Mouse (Mus musculus): Measurements from ENCODE around the gene Dnajb14. TPM values are rescaled to one million over a fixed set of nuclear protein-coding genes. Genes with fewer than 3 reads are reported as not detected.

The Dnajb14 gene
- polyA plus RNA-seq, 1 experiment, result 12.1 TPM

DNA sequence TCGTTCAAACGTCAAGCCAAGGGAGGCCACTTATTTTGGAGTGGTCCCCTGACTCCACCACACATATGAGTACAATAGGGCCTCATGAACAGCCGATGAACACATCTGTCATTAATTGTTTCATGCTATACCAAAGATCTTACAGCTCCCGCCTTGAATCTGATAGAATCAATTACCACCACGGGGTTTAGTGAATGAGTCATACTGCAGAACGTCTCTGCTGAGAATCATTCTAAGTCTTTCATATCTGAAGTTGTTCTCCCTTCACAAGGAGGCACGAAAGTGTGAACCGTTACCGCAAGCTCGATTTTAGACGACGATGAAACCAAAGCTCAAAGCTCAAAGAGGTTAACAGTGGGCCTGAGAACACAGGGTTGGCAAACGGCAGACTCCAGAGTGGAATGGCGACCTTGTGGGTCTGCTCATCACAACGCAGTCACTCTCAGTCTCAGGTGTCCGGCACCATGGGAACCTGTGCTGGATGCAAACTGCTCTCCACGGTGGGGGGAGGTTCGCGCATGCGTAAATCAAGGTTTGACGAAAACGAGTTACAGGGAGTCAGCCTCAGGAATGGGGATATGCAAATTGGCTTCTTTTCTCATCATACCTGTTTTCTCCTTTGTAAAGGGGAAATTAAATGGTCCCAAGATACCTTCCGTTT is 86.9 kb downstream of the Dnajb14 start:
- DNase-seq (ENCODE audit: low read depth), result peak; percentile 25
- no peak for TF ChIP-seq CTCF (IDR thresholded peaks at IDR 0.05; ENCODE audit: borderline replicate concordance, extremely low read depth, insufficient read depth, insufficient read length)
- TF ChIP-seq POLR2A (IDR thresholded peaks at IDR 0.05; ENCODE audit: borderline replicate concordance, extremely low read depth, insufficient read depth, insufficient read length, poor library complexity, severe bottlenecking), result no peak

GRCm38 (mm10) chr3:137955560-137956081 is 88.1 kb downstream of the Dnajb14 start:
- TF ChIP-seq CTCF (IDR thresholded peaks at IDR 0.05; ENCODE audit: borderline replicate concordance, extremely low read depth, insufficient read depth, insufficient read length) (no peak), POLR2A (IDR thresholded peaks at IDR 0.05; ENCODE audit: borderline replicate concordance, extremely low read depth, insufficient read depth, insufficient read length, poor library complexity, severe bottlenecking) (no peak)
- peak; percentile 62 for DNase-seq (ENCODE audit: low read depth)

DNA sequence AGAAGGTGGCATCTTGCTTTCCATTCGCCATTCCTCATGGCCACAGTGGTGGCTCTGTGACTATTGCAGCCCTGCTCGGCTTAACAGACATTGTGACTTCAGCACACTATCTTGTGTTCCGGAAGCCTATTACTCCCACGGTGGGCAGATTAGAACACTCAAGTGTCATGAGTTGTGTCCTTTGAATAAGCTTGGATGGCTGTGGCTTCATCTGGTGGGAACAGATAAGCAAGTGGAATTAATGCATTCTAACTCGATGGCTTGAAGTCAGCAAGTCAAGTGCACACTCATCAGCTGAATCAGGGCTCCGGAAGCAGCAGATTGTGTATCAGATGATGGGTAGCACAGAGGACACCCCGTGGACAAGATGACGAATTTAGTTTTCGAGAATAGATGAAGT is 90.4 kb downstream of the Dnajb14 start:
- TF ChIP-seq POLR2A (IDR thresholded peaks at IDR 0.05; ENCODE audit: borderline replicate concordance, extremely low read depth, insufficient read depth, insufficient read length, poor library complexity, severe bottlenecking) (no peak), CTCF (IDR thresholded peaks at IDR 0.05; ENCODE audit: borderline replicate concordance, extremely low read depth, insufficient read depth, insufficient read length) (no peak)
- DNase-seq (ENCODE audit: low read depth), result no peak

GRCm38 (mm10) chr3:137958352-137958751 is 90.9 kb downstream of the Dnajb14 start:
- TF ChIP-seq POLR2A (IDR thresholded peaks at IDR 0.05; ENCODE audit: borderline replicate concordance, extremely low read depth, insufficient read depth, insufficient read length, poor library complexity, severe bottlenecking) (no peak), CTCF (IDR thresholded peaks at IDR 0.05; ENCODE audit: borderline replicate concordance, extremely low read depth, insufficient read depth, insufficient read length) (no peak)

DNA sequence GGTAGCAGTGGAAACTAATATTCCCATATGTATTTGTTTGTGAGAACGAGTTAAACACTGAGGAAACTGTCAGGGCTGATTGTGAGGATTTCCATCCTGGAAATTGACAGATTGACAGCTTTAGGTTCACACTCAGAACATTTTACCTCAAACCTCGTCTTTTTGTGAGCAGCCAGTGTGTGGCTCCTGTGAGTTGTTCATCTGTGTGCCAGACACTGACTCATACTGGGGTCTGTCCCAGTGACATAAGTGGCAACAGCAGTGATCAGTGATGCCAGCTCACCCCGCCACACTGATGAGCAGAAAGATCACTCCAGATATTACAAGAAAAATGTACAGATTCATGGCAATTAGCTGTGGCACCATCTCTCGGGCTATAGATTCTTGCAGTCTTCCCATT is 92.0 kb downstream of the Dnajb14 start:
- DNase-seq (ENCODE audit: low read depth), result no peak
- TF ChIP-seq POLR2A (IDR thresholded peaks at IDR 0.05; ENCODE audit: borderline replicate concordance, extremely low read depth, insufficient read depth, insufficient read length, poor library complexity, severe bottlenecking) (no peak), CTCF (IDR thresholded peaks at IDR 0.05; ENCODE audit: borderline replicate concordance, extremely low read depth, insufficient read depth, insufficient read length) (no peak)

More at GRCm38 (mm10) chr3:137958352-137958751, 90.9 kb downstream of the Dnajb14 start:
- no peak for DNase-seq (ENCODE audit: low read depth)

- no peak for DNase-seq (ENCODE audit: low read depth)
- TF ChIP-seq POLR2A (IDR thresholded peaks at IDR 0.05; ENCODE audit: borderline replicate concordance, extremely low read depth, insufficient read depth, insufficient read length, poor library complexity, severe bottlenecking) (no peak), CTCF (IDR thresholded peaks at IDR 0.05; ENCODE audit: borderline replicate concordance, extremely low read depth, insufficient read depth, insufficient read length) (no peak)
Observed at GRCm38 (mm10) chr3:137961736-137962385, 94.4 kb downstream of the Dnajb14 start.

GRCm38 (mm10) chr3:137963508-137963907 is 96.0 kb downstream of the Dnajb14 start:
- TF ChIP-seq CTCF (IDR thresholded peaks at IDR 0.05; ENCODE audit: borderline replicate concordance, extremely low read depth, insufficient read depth, insufficient read length) (no peak), POLR2A (IDR thresholded peaks at IDR 0.05; ENCODE audit: borderline replicate concordance, extremely low read depth, insufficient read depth, insufficient read length, poor library complexity, severe bottlenecking) (no peak)

GRCm38 (mm10) chr3:137964014-137964413 is 96.5 kb downstream of the Dnajb14 start:
- DNase-seq (ENCODE audit: low read depth), result peak; percentile 25

More at GRCm38 (mm10) chr3:137963508-137963907, 96.0 kb downstream of the Dnajb14 start:
- DNase-seq (ENCODE audit: low read depth), result no peak

Other genes with a start within 250 kb of the Dnajb14 start
- gene Ddit4l, start 246.1 kb upstream of the Dnajb14 start, polyA plus RNA-seq (2012; rRNA removed), result 4.4 and 4.5 TPM in 2 replicates
- gene Gm21962, start 196.2 kb upstream of the Dnajb14 start, polyA plus RNA-seq (2012; rRNA removed), result not detected in 2 replicates
- gene H2afz, start 3.2 kb upstream of the Dnajb14 start, polyA plus RNA-seq (2012; rRNA removed), result 786 and 1,264 TPM in 2 replicates
- gene Lamtor3, start 50.8 kb downstream of the Dnajb14 start, polyA plus RNA-seq (2012; rRNA removed), result 77.3 and 97.8 TPM in 2 replicates
- 1.9 and 2.0 TPM in 2 replicates for gene Dapp1, start 113.9 kb downstream of the Dnajb14 start, polyA plus RNA-seq (2012; rRNA removed)
- 0.08 and 0.12 TPM in 2 replicates for gene 1110002E22Rik, start 197.4 kb downstream of the Dnajb14 start, polyA plus RNA-seq (2012; rRNA removed)
- 0.04 TPM in 1 of 2 replicates, not detected in the other for gene Gm5105, start 199.7 kb downstream of the Dnajb14 start, polyA plus RNA-seq (2012; rRNA removed)

All from brain, embryonic 14.5 days (tissue).